Mouse (Mus musculus) bone marrow, adult 2 months (tissue): ENCODE measurements around the gene Ak6.

ENCODE experiments used
- CTCF ChIP-seq: fragments of 200-500 bp; IDR thresholded peaks from 2 replicates; pipeline ENCODE4 v1.5.1; 2011; ENCODE audit warnings: low read length, control low read depth; ENCODE audit not compliant: control insufficient read depth, insufficient read depth
- POLR2A ChIP-seq: fragments of 200-500 bp; IDR thresholded peaks from 2 replicates; pipeline ENCODE4 v1.6.1; 2011; ENCODE audit warnings: low read depth, mild to moderate bottlenecking, control low read depth, low read length, borderline replicate concordance; ENCODE audit not compliant: control insufficient read depth

DNA sequence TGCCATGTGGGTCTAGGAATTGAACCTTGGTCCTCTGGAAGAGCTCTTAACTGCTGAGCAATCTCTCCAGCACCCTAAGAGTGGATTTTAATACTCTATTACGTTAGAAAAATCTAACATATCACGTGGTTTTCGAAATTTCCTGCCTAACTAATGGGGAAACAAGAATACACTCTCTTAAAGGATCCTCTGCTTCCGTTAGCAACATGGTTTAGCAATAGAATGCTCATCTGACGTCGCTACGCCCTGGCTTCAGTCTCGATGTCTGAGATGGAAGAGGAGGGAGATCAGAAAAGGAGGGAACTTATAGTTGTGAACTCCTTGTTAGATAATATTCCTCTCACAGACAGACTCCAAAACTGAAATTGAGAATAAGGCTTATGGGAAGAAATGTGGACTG is 2.6 kb upstream of the Ak6 start:
- TF ChIP-seq CTCF (no peak), POLR2A (no peak)
